Mouse (Mus musculus) cerebellum, adult 2 months (tissue): ENCODE measurements around the gene Pramef8. TPM values are rescaled to one million over a fixed set of nuclear protein-coding genes. Genes with fewer than 3 reads are reported as not detected.

Experiments
- DNase-seq, 2 experiments: peaks; one replicate each; pipeline ENCODE4 v3.0.0; 2021
- H3K27ac ChIP-seq: fragments of 200-500 bp; 2 replicates; pipeline ENCODE4 v1.5.1; 2012; ENCODE audit warnings: low read length, control low read depth, inconsistent platforms; ENCODE audit not compliant: insufficient read depth
- H3K27me3 ChIP-seq: fragments of 200-500 bp; 2 replicates; pipeline ENCODE4 v1.6.1; 2012; ENCODE audit warnings: inconsistent platforms, mild to moderate bottlenecking, low read length, moderate library complexity; ENCODE audit not compliant: control insufficient read depth, insufficient read depth
- H3K4me1 ChIP-seq: fragments of 200-500 bp; 2 replicates; pipeline ENCODE4 v1.6.1; 2011; ENCODE audit warnings: low read length; ENCODE audit not compliant: control insufficient read depth, insufficient read depth
- H3K4me3 ChIP-seq: fragments of 200-500 bp; replicated peaks from 2 replicates; pipeline ENCODE3; 2011; ENCODE audit warnings: mild to moderate bottlenecking, low read depth, low read length, control low read depth; ENCODE audit not compliant: insufficient read depth
- CTCF ChIP-seq: fragments of 200-500 bp; IDR thresholded peaks from 2 replicates; pipeline ENCODE4 v1.5.1; 2011; ENCODE audit warnings: low read depth, mild to moderate bottlenecking, control low read depth, low read length, moderate library complexity, borderline replicate concordance; ENCODE audit not compliant: insufficient read depth
- POLR2A ChIP-seq: fragments of 200-500 bp; IDR thresholded peaks from 2 replicates; pipeline ENCODE4 v1.6.1; 2011; ENCODE audit warnings: low read length, control low read depth, borderline replicate concordance; ENCODE audit not compliant: insufficient read depth
- WGBS: fragments of 180-500 bp; shearing (Covaris S2); methylation state at CpG from one replicate; pipeline ENCODE4 v1.1.7; 2018; 5-methylcytosine and 5-hydroxymethylcytosine counted together
- polyA plus RNA-seq: library from polyadenylated mRNA; depleted of rRNA; stranded (reverse); fragments of >200 nt; gene quantifications from 2 replicates; pipeline ENCODE4 v1.2.3, GENCODE M21; 2012; rRNA removed

Gene Pramef8
- polyA plus RNA-seq, result 13.2 and 14.0 TPM in 2 replicates

DNA sequence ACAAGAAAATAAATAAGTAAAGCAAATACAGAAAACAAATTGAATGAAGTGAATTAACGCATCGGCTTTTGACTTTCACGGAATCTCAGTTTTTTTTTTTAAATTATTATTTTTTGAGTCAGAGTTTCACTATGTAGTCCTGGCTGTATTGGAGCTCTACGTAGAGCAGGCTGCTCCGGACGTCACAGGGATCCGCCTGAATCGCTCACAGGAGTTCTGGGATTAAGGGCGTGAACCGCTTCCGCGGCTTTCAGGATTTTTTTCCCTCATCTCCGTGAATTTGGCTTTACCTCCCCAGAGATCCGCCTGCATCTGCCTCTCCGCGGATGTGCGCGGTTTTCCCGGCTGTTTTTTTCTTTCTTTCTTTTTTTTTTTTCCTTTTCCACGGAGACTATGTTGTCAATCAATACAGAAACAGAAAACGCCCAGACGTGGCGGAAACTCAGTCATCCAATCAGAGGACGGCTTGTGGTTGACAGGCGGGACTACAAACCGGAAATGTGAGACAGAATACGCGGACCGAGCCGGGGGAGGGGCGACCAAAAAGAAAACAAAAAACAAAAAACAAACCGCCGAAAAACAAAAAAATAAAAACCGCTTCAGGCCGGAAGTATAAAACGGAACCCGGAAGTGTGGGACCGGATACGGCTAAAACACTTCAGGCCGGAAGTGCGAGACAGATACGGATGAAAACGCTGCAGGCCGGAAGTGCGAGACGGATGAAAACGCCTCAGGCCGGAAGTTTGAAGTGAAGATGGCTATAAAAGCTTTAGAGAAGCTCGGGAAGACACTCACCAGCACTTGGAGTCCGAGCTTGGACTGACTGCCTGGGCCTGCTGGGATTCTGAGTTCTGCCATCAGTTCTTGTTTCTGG, at the start of gene Pramef8:
Gene Pramef8 (plus strand): TSS at position 208 of the 874 bp plus-strand sequence.
- peak; percentile 41; the same call in 1 of the 2 replicates for TF ChIP-seq POLR2A
- TF ChIP-seq CTCF, result no peak
- under 1% methylated on average over 50 of the region's 50 CpGs for WGBS
- Histone ChIP-seq H3K27ac (peak within 1 kb of the TSS; percentile 46; the same call in 1 of the 2 replicates), H3K4me1 (no peaks in the 10 kb centered on the region; the same call in 1 of the 2 replicates), H3K4me3 (peak within 1 kb of the TSS; percentile 96), H3K27me3 (no peaks in the 10 kb centered on the region)
- peak; percentile 93 for DNase-seq

GRCm38 (mm10) chr4:143366415-143367041, 45.7 kb upstream of the Pramef8 start:
- no peak overlapping the region for H3K4me3 ChIP-seq
- TF ChIP-seq CTCF (no peak), POLR2A (no peak)
- 38% methylated on average over 15 of the region's 15 CpGs for WGBS
- no peaks in the 10 kb centered on the region for H3K27me3 ChIP-seq
- H3K27ac ChIP-seq, result no peak overlapping the region
- no peak for DNase-seq
- peaks cover 3% of the 10 kb centered on the region for H3K4me1 ChIP-seq

DNA sequence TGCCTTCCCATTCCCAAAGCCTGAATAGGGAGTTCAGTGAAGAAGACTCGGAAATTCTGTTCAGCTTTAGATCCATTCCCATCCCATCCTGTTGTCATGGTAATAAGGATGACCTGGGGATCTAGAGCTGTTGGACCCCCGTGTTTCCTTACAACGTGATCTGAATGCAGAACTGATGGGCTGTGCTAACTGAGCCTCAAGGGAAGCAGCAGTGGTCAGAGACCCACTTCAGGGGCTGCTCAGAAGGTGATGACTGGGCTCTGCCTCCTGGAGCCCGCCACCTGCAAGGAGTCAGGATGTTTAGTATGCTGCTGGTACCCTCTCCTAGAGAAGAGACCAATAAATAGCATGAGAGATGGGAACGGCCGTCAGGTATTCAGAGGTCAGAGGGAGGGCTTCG, 32.7 kb upstream of the Pramef8 start:
- no peak overlapping the region; the same call in 1 of the 2 replicates for H3K27ac ChIP-seq
- no peak for TF ChIP-seq POLR2A
- TF ChIP-seq CTCF, result no peak
- H3K4me3 ChIP-seq, result no peak overlapping the region
- DNase-seq, result no peak
- H3K4me1 ChIP-seq, result no peaks in the 10 kb centered on the region
- WGBS, result 40% methylated on average over 7 of the region's 7 CpGs
- peaks cover 1% of the 10 kb centered on the region; the same call in 1 of the 2 replicates for H3K27me3 ChIP-seq

- peak; percentile 18 to 19 for DNase-seq
- Histone ChIP-seq H3K4me1 (no peaks in the 10 kb centered on the region), H3K27ac (0 out of 2 replicates have a peak overlapping the region, but pooled peaks have one; percentile 7), H3K4me3 (no peak overlapping the region), H3K27me3 (peaks cover 1% of the 10 kb centered on the region; the same call in 1 of the 2 replicates)
- 14% methylated on average over 15 of the region's 15 CpGs for WGBS
- TF ChIP-seq CTCF, result no peak
- TF ChIP-seq POLR2A, result no peak
Observed at GRCm38 (mm10) chr4:143379931-143380715, 32.1 kb upstream of the Pramef8 start.

DNA sequence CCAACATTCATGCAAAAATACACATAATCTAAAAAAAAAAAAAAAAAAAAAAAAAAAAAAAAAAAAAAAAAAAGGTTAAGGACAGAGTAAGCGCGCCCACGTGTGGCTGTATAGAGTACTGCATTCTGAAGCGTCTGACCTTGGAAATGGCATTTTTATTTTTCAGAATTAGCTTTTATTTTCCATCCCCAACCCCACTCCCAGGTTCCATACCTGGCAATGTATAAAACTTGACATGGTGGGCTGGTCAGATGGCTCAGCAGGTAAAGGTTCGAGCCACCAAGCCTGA, 31.6 kb upstream of the Pramef8 start:
- peak; percentile 58 for TF ChIP-seq CTCF
- TF ChIP-seq POLR2A, result no peak
- DNase-seq, result peak; percentile 12 to 51
- WGBS, result 0% methylated on average over 5 of the region's 5 CpGs

GRCm38 (mm10) chr4:143382163-143382562, 30.1 kb upstream of the Pramef8 start:
- peak; percentile 28 to 60 for DNase-seq
- Histone ChIP-seq H3K27ac (no peak overlapping the region), H3K4me1 (no peaks in the 10 kb centered on the region), H3K27me3 (peaks cover 1% of the 10 kb centered on the region; the same call in 1 of the 2 replicates), H3K4me3 (no peak overlapping the region)
- 19% methylated on average over 3 of the region's 3 CpGs for WGBS
- TF ChIP-seq POLR2A (no peak), CTCF (no peak)

More for the DNA sequence above, 31.6 kb upstream of the Pramef8 start:
- no peak overlapping the region for H3K27ac ChIP-seq
- no peaks in the 10 kb centered on the region for H3K4me1 ChIP-seq
- H3K4me3 ChIP-seq, result no peak overlapping the region
- H3K27me3 ChIP-seq, result peaks cover 1% of the 10 kb centered on the region; the same call in 1 of the 2 replicates

- no peak for DNase-seq
- Histone ChIP-seq H3K27ac (no peak overlapping the region), H3K27me3 (peaks cover 1% of the 10 kb centered on the region; the same call in 1 of the 2 replicates), H3K4me3 (no peak overlapping the region), H3K4me1 (no peaks in the 10 kb centered on the region)
- TF ChIP-seq CTCF (peak; percentile 42; the same call in 1 of the 2 replicates), POLR2A (no peak)
- WGBS, result 58% methylated on average over 4 of the region's 4 CpGs
Observed at GRCm38 (mm10) chr4:143383646-143384045, 28.6 kb upstream of the Pramef8 start.
